Mouse (Mus musculus) embryonic facial prominence, embryonic 14.5 days (tissue): ENCODE data around the gene Arf6. TPM values are rescaled to one million over a fixed set of nuclear protein-coding genes. Genes with fewer than 3 reads are reported as not detected.
"Not testable (repeated sequence)": the region's sequence is repeated elsewhere in the genome, so short reads cannot be mapped to it uniquely, and the experiment has no call there.

Experiments
- ATAC-seq: fragments of 200-750 bp; cut with Nextera tagmentation; 2 replicates; pipeline ENCODE4 v1.8.0; 2017; ENCODE audit warnings: low read depth, moderate number of reproducible peaks, moderate TSS enrichment
- DNase-seq: peaks from one replicate; pipeline ENCODE4 v3.0.0-alpha.2; 2015; ENCODE audit warnings: low spot score
- H3K27ac ChIP-seq: fragments of 300-500 bp; sonication (generic); replicated peaks from 2 replicates; pipeline ENCODE4 v1.5.1; 2014; ENCODE audit warnings: low read depth, mild to moderate bottlenecking, low read length, moderate library complexity
- H3K27me3 ChIP-seq: fragments of 300-500 bp; sonication (generic); replicated peaks from 2 replicates; pipeline ENCODE4 v1.6.1; 2014; ENCODE audit warnings: low read length; ENCODE audit not compliant: control insufficient read depth, insufficient read depth
- H3K36me3 ChIP-seq: fragments of 300-500 bp; sonication (generic); 2 replicates; pipeline ENCODE4 v1.6.1; 2014; ENCODE audit warnings: low read length, mixed read lengths; ENCODE audit not compliant: control insufficient read depth, insufficient read depth
- H3K4me1 ChIP-seq: fragments of 300-500 bp; sonication (generic); 2 replicates; pipeline ENCODE4 v1.6.1; 2014; ENCODE audit warnings: antibody characterized with exemption, low read length; ENCODE audit not compliant: control insufficient read depth, insufficient read depth
- H3K4me2 ChIP-seq: fragments of 300-500 bp; sonication (generic); 2 replicates; pipeline ENCODE4 v1.6.1; 2014; ENCODE audit warnings: low read depth, mild to moderate bottlenecking, low read length, moderate library complexity, mixed read lengths
- H3K4me3 ChIP-seq: fragments of 300-500 bp; sonication (generic); 2 replicates; pipeline ENCODE4 v1.5.1; 2014; ENCODE audit warnings: low read depth, mild to moderate bottlenecking, low read length
- H3K9ac ChIP-seq: fragments of 300-500 bp; sonication (generic); 2 replicates; pipeline ENCODE4 v1.6.1; 2014; ENCODE audit warnings: low read depth, mild to moderate bottlenecking, low read length, moderate library complexity, mixed read lengths
- H3K9me3 ChIP-seq: fragments of 300-500 bp; sonication (generic); 2 replicates; pipeline ENCODE4 v1.6.1; 2016; ENCODE audit warnings: low read length; ENCODE audit not compliant: control insufficient read depth
- WGBS: fragments of 180-500 bp; shearing (Covaris S2); extraction: QIAGEN DNeasy Blood & Tissue Kit; methylation state at CpG from one replicate; pipeline ENCODE4 v1.1.7; 2014; 5-methylcytosine and 5-hydroxymethylcytosine counted together
- polyA plus RNA-seq: library from polyadenylated mRNA; unstranded; fragments of >200 nt; fragmentation: Nextera tagmentation; extraction: Ambion mirVana; gene quantifications from 2 replicates; pipeline ENCODE4 v1.2.1, GENCODE M21; 2014

The Arf6 gene
- polyA plus RNA-seq, 1 experiment from 2014 or later, result 66.7 TPM

GRCm38 (mm10) chr12:69360655-69360996, 11.3 kb upstream of the Arf6 start:
- Histone ChIP-seq H3K4me3 (no peak overlapping the region), H3K27ac (no peak overlapping the region), H3K27me3 (no peaks in the 10 kb centered on the region), H3K4me1 (peaks cover 13% of the 10 kb centered on the region), H3K9me3 (no peaks in the 10 kb centered on the region), H3K4me2 (no peak overlapping the region), H3K9ac (no peak overlapping the region), H3K36me3 (no peaks in the 10 kb centered on the region)
- WGBS, result 17% methylated on average over 5 of the region's 5 CpGs
- peak; percentile 80 for DNase-seq
- no peak; the same call in 1 of the 2 replicates for ATAC-seq

- H3K36me3 ChIP-seq, result not testable (repeated sequence)
- peak overlapping the region; percentile 76 for H3K4me2 ChIP-seq
- WGBS, result under 1% methylated on average over 39 of the region's 50 CpGs
Measured at GRCm38 (mm10) chr12:69360997-69361899, 10.7 kb upstream of the Arf6 start.

GRCm38 (mm10) chr12:69361919-69362318, 10.0 kb upstream of the Arf6 start:
- no peak for ATAC-seq
- peaks cover 9% of the 10 kb centered on the region for H3K4me1 ChIP-seq
- H3K9ac ChIP-seq, result peak overlapping the region; percentile 70
- peak overlapping the region; percentile 98 for H3K27ac ChIP-seq
- peak overlapping the region; percentile 46 for H3K4me3 ChIP-seq
- 5% methylated on average over 10 of the region's 10 CpGs for WGBS
- H3K9me3 ChIP-seq, result no peaks in the 10 kb centered on the region
- DNase-seq, result no peak
- H3K27me3 ChIP-seq, result no peaks in the 10 kb centered on the region
- no peaks in the 10 kb centered on the region for H3K36me3 ChIP-seq
- H3K4me2 ChIP-seq, result peak overlapping the region; percentile 76

More at GRCm38 (mm10) chr12:69360997-69361899, 10.7 kb upstream of the Arf6 start:
- Histone ChIP-seq H3K4me3 (peak overlapping the region; percentile 46), H3K27ac (peak overlapping the region; percentile 98), H3K9ac (peak overlapping the region; percentile 70)
- peak; percentile 95 for ATAC-seq
- DNase-seq, result peak; percentile 99
- H3K27me3 ChIP-seq, H3K9me3 ChIP-seq, H3K4me1 ChIP-seq: not testable (repeated sequence)

GRCm38 (mm10) chr12:69362388-69362787, 9.6 kb upstream of the Arf6 start:
- ATAC-seq, result no peak
- Histone ChIP-seq H3K9ac (no peak overlapping the region), H3K9me3 (no peaks in the 10 kb centered on the region), H3K4me1 (peaks cover 9% of the 10 kb centered on the region), H3K36me3 (no peaks in the 10 kb centered on the region), H3K27ac (peak overlapping the region; percentile 98), H3K27me3 (no peaks in the 10 kb centered on the region), H3K4me3 (peak overlapping the region; percentile 46; the same call in 1 of the 2 replicates), H3K4me2 (peak overlapping the region; percentile 76)
- WGBS, result 56% methylated on average over 4 of the region's 4 CpGs
- no peak for DNase-seq

- not testable (repeated sequence) for H3K4me1 ChIP-seq, H3K36me3 ChIP-seq, H3K4me3 ChIP-seq, H3K9me3 ChIP-seq, H3K9ac ChIP-seq, H3K27me3 ChIP-seq, H3K4me2 ChIP-seq, DNase-seq, H3K27ac ChIP-seq, ATAC-seq
- 95% methylated on average over 7 of the region's 7 CpGs for WGBS
Measured at GRCm38 (mm10) chr12:69363110-69363509, 8.8 kb upstream of the Arf6 start.

GRCm38 (mm10) chr12:69363899-69364762, 7.8 kb upstream of the Arf6 start:
- Histone ChIP-seq H3K27me3 (no peaks in the 10 kb centered on the region), H3K4me2 (peak overlapping the region; percentile 67), H3K4me3 (peak overlapping the region; percentile 49), H3K4me1 (peaks cover 9% of the 10 kb centered on the region), H3K9me3 (no peaks in the 10 kb centered on the region), H3K36me3 (no peaks in the 10 kb centered on the region), H3K9ac (peak overlapping the region; percentile 74), H3K27ac (peak overlapping the region; percentile 87)
- 5% methylated on average over 28 of the region's 32 CpGs for WGBS
- ATAC-seq (peak; percentile 30; the same call in 1 of the 2 replicates), DNase-seq (peak; percentile 88)

- Histone ChIP-seq H3K36me3 (no peaks in the 10 kb centered on the region), H3K27ac (no peak overlapping the region), H3K27me3 (no peaks in the 10 kb centered on the region), H3K4me1 (peaks cover 9% of the 10 kb centered on the region), H3K9ac (no peak overlapping the region), H3K4me2 (no peak overlapping the region), H3K4me3 (no peak overlapping the region), H3K9me3 (no peaks in the 10 kb centered on the region)
- ATAC-seq (no peak), DNase-seq (no peak)
- 80% methylated on average over 7 of the region's 7 CpGs for WGBS
Measured at GRCm38 (mm10) chr12:69365757-69366156, 6.2 kb upstream of the Arf6 start.

- H3K27ac ChIP-seq, result no peak overlapping the region
- H3K9ac ChIP-seq, result no peak overlapping the region
- no peaks in the 10 kb centered on the region for H3K36me3 ChIP-seq
- DNase-seq (no peak), ATAC-seq (no peak)
- peaks cover 9% of the 10 kb centered on the region for H3K4me1 ChIP-seq
- H3K4me2 ChIP-seq, result no peak overlapping the region
- H3K4me3 ChIP-seq, result no peak overlapping the region
- H3K9me3 ChIP-seq, result no peaks in the 10 kb centered on the region
- H3K27me3 ChIP-seq, result no peaks in the 10 kb centered on the region
Measured at GRCm38 (mm10) chr12:69366424-69366823, 5.5 kb upstream of the Arf6 start.
